Mouse (Mus musculus): ENCODE measurements around the gene Sgsm1.

DNA sequence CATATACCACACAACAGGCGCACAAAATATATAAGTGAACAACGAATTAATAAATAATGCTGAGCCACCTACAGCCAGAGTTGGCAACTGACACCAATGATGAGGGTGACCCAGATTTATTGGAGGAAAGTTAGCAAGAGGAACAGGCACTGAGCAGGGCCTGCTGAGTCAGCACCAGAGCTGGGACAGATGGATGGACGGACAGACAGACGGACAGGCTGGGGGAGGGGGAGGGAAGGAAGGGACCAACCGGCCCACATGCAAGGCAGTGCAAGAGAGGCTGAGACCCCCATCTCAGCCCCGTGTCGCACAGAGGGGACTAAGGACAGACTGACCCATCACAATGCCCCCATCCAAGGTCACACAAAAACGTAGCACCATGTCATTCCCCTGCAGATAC, 96.5 kb downstream of the Sgsm1 start:
- TF ChIP-seq CTCF (IDR thresholded peaks at IDR 0.05; ENCODE audit: low read depth) = no peak
- TF ChIP-seq EP300 (optimal IDR thresholded peaks at IDR 0.05) = no peak

Data from stomach, postnatal 0 days (tissue).